Mouse (Mus musculus) limb, embryonic 12.5 days (tissue): ENCODE results near the gene 5830473C10Rik. TPM values are rescaled to one million over a fixed set of nuclear protein-coding genes. Genes with fewer than 3 reads are reported as not detected.

Experiments used
- ATAC-seq: fragments of 200-750 bp; cut with Nextera tagmentation; 2 replicates; pipeline ENCODE4 v1.8.0; 2017; ENCODE audit warnings: low read depth, moderate TSS enrichment; ENCODE audit not compliant: insufficient number of reproducible peaks, insufficient read depth, low FRiP score, low TSS enrichment
- H3K27ac ChIP-seq: fragments of 300-500 bp; sonication (generic); 2 replicates; pipeline ENCODE4 v1.5.1; 2016; ENCODE audit warnings: mild to moderate bottlenecking, moderate library complexity
- H3K27me3 ChIP-seq: fragments of 300-500 bp; sonication (generic); 2 replicates; pipeline ENCODE4 v1.6.1; 2016; ENCODE audit warnings: mild to moderate bottlenecking, moderate library complexity
- H3K36me3 ChIP-seq: fragments of 300-500 bp; sonication (generic); 2 replicates; pipeline ENCODE4 v1.6.1; 2016; ENCODE audit warnings: mild to moderate bottlenecking, moderate library complexity
- H3K4me1 ChIP-seq: fragments of 300-500 bp; sonication (generic); replicated peaks from 2 replicates; pipeline ENCODE4 v1.6.1; 2016
- H3K4me2 ChIP-seq: fragments of 300-500 bp; sonication (generic); 2 replicates; pipeline ENCODE4 v1.6.1; 2016; ENCODE audit warnings: mild to moderate bottlenecking, moderate library complexity
- H3K4me3 ChIP-seq: fragments of 300-500 bp; sonication (generic); replicated peaks from 2 replicates; pipeline ENCODE4 v1.5.1; 2016; ENCODE audit warnings: mild to moderate bottlenecking
- H3K9ac ChIP-seq: fragments of 300-500 bp; sonication (generic); replicated peaks from 2 replicates; pipeline ENCODE4 v1.6.1; 2016; ENCODE audit warnings: mild to moderate bottlenecking, moderate library complexity
- H3K9me3 ChIP-seq: fragments of 300-500 bp; sonication (generic); 2 replicates; pipeline ENCODE4 v1.6.1; 2016; ENCODE audit warnings: mild to moderate bottlenecking, moderate library complexity
- WGBS: fragments of 180-500 bp; shearing (Covaris S2); methylation state at CpG from one replicate; pipeline ENCODE4 v1.1.7; 2016; 5-methylcytosine and 5-hydroxymethylcytosine counted together
- polyA plus RNA-seq: library from polyadenylated mRNA; unstranded; fragments of >200 nt; fragmentation: Nextera tagmentation; extraction: Ambion mirVana; gene quantifications from 2 replicates; pipeline ENCODE4 v1.2.1, GENCODE M21; 2016

The 5830473C10Rik gene
- not detected in 2 replicates for polyA plus RNA-seq

GRCm38 (mm10) chr5:90560743-90561142 is at the start of gene 5830473C10Rik:
5830473C10Rik (plus strand) TSS chr5:90561107.
- no peaks in the 10 kb centered on the region for H3K27me3 ChIP-seq
- no peak within 1 kb of the TSS for H3K4me3 ChIP-seq
- H3K4me2 ChIP-seq = no peak within 1 kb of the TSS
- no peaks in the 10 kb centered on the region for H3K9me3 ChIP-seq
- ATAC-seq = no peak
- WGBS = 88% methylated on average over 6 of the region's 6 CpGs
- H3K4me1 ChIP-seq = no peaks in the 10 kb centered on the region
- no peak within 1 kb of the TSS for H3K27ac ChIP-seq
- no peaks in the 10 kb centered on the region for H3K36me3 ChIP-seq
- H3K9ac ChIP-seq = no peak within 1 kb of the TSS

DNA sequence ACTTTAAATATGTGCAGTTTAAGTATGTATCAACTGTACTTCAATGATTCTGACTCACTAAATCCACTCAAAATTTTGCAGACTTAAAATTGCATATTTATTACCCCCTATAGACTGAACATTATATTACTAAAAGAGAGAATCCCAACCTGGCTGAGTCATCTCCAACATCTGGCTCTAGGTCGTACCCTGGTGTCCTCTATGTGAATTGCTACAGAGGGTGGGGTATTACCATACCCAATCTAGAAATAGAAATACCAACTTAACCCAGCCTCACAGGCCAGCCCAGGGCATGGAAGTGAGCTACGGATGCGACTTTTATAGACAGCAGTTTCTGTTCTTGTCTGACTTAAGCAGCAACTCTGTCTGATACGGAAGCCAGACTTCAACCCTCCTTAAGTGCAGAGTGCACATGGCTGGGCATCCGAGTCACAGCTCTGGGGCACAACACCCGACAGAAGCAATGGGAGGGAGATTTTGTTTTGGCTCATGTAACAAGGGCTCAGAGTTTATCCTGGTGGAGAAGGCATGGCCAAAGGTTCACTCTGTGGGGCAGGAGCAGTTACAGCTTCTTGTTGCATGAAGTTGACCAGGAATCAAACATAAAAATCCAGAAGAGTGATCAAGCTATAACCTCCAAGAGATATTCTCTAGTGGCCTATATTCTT is 48.5 kb upstream of the 5830473C10Rik start:
- 81% methylated on average over 6 of the region's 6 CpGs for WGBS
- no peak for ATAC-seq

DNA sequence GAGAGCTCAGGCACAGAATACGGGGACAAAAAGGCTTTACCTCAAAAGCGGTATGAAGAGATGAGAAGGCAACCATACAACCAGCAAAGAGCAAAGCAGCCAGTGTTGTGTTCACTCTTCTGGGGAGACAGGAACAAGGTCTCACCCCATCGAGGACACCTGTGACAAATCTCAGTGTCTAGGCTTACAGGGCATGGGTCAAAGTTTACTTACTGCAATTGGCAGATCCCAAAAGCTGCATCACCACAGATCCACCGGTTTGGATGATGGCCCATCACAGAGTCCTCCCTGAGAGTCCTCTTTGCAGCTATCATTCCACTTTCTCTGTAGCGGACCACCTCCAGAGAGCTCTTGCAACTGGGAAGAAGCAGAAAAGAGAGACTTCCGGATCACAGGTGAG is 45.3 kb upstream of the 5830473C10Rik start:
- ATAC-seq = no peak
- Histone ChIP-seq H3K36me3 (no peaks in the 10 kb centered on the region), H3K9me3 (no peaks in the 10 kb centered on the region), H3K4me2 (no peak overlapping the region), H3K4me3 (no peak overlapping the region), H3K27me3 (no peaks in the 10 kb centered on the region), H3K4me1 (no peaks in the 10 kb centered on the region), H3K27ac (no peak overlapping the region), H3K9ac (no peak overlapping the region)
- WGBS = 88% methylated on average over 6 of the region's 6 CpGs

More for the DNA sequence above, 48.5 kb upstream of the 5830473C10Rik start:
- Histone ChIP-seq H3K9me3 (no peaks in the 10 kb centered on the region), H3K4me1 (no peaks in the 10 kb centered on the region), H3K27ac (no peak overlapping the region), H3K4me2 (no peak overlapping the region), H3K4me3 (no peak overlapping the region), H3K27me3 (no peaks in the 10 kb centered on the region), H3K36me3 (no peaks in the 10 kb centered on the region), H3K9ac (no peak overlapping the region)

- Histone ChIP-seq H3K4me1 (no peaks in the 10 kb centered on the region), H3K4me3 (no peak within 1 kb of the TSS), H3K27me3 (no peaks in the 10 kb centered on the region), H3K9me3 (no peaks in the 10 kb centered on the region), H3K27ac (no peak within 1 kb of the TSS), H3K4me2 (no peak within 1 kb of the TSS), H3K9ac (no peak within 1 kb of the TSS), H3K36me3 (no peaks in the 10 kb centered on the region)
- ATAC-seq = no peak
- 82% methylated on average over 6 of the region's 6 CpGs for WGBS
These were observed 42.4 kb upstream of the 5830473C10Rik start, which contains the start of gene Afm for GRCm38 (mm10) chr5:90518356-90519100. Afm (plus strand) TSS chr5:90518932.

GRCm38 (mm10) chr5:90551191-90551590 is 9.7 kb upstream of the 5830473C10Rik start:
- no peak overlapping the region for H3K4me3 ChIP-seq
- H3K27ac ChIP-seq = no peak overlapping the region
- H3K4me1 ChIP-seq = no peaks in the 10 kb centered on the region
- H3K4me2 ChIP-seq = no peak overlapping the region
- WGBS = 92% methylated on average over 8 of the region's 8 CpGs
- no peak overlapping the region for H3K9ac ChIP-seq
- no peaks in the 10 kb centered on the region for H3K9me3 ChIP-seq
- no peaks in the 10 kb centered on the region for H3K27me3 ChIP-seq
- no peaks in the 10 kb centered on the region for H3K36me3 ChIP-seq
- no peak for ATAC-seq

GRCm38 (mm10) chr5:90556052-90556451 is 4.9 kb upstream of the 5830473C10Rik start:
- no peak overlapping the region for H3K27ac ChIP-seq
- H3K4me2 ChIP-seq = no peak overlapping the region
- H3K4me1 ChIP-seq = no peaks in the 10 kb centered on the region
- no peak overlapping the region for H3K9ac ChIP-seq
- ATAC-seq = no peak
- H3K4me3 ChIP-seq = no peak overlapping the region
- H3K27me3 ChIP-seq = no peaks in the 10 kb centered on the region
- WGBS = 78% methylated on average over 3 of the region's 3 CpGs
- no peaks in the 10 kb centered on the region for H3K9me3 ChIP-seq
- no peaks in the 10 kb centered on the region for H3K36me3 ChIP-seq

- WGBS = 89% methylated on average over 11 of the region's 11 CpGs
- Histone ChIP-seq H3K36me3 (no peaks in the 10 kb centered on the region), H3K4me3 (no peak overlapping the region), H3K4me1 (no peaks in the 10 kb centered on the region), H3K4me2 (no peak overlapping the region), H3K9me3 (no peaks in the 10 kb centered on the region), H3K27me3 (no peaks in the 10 kb centered on the region), H3K9ac (no peak overlapping the region), H3K27ac (no peak overlapping the region)
- no peak for ATAC-seq
These were observed 891 bp downstream of the 5830473C10Rik start for GRCm38 (mm10) chr5:90561721-90562275.

GRCm38 (mm10) chr5:90562880-90563279 is 2.0 kb downstream of the 5830473C10Rik start:
- Histone ChIP-seq H3K27me3 (no peaks in the 10 kb centered on the region), H3K9ac (no peak overlapping the region), H3K4me3 (no peak overlapping the region), H3K36me3 (no peaks in the 10 kb centered on the region), H3K4me1 (no peaks in the 10 kb centered on the region), H3K9me3 (no peaks in the 10 kb centered on the region), H3K4me2 (no peak overlapping the region), H3K27ac (no peak overlapping the region)
- no peak for ATAC-seq
- 87% methylated on average over 4 of the region's 4 CpGs for WGBS

GRCm38 (mm10) chr5:90564161-90564560 is 3.3 kb downstream of the 5830473C10Rik start:
- WGBS = 90% methylated on average over 4 of the region's 4 CpGs
- no peak overlapping the region for H3K27ac ChIP-seq
- no peak overlapping the region for H3K4me3 ChIP-seq
- no peaks in the 10 kb centered on the region for H3K9me3 ChIP-seq
- H3K27me3 ChIP-seq = no peaks in the 10 kb centered on the region
- no peak overlapping the region for H3K4me2 ChIP-seq
- no peaks in the 10 kb centered on the region for H3K36me3 ChIP-seq
- no peaks in the 10 kb centered on the region for H3K4me1 ChIP-seq
- ATAC-seq = no peak
- no peak overlapping the region for H3K9ac ChIP-seq

GRCm38 (mm10) chr5:90565205-90565604 is 4.3 kb downstream of the 5830473C10Rik start:
- no peak overlapping the region for H3K27ac ChIP-seq
- no peak overlapping the region for H3K4me2 ChIP-seq
- no peaks in the 10 kb centered on the region for H3K36me3 ChIP-seq
- no peaks in the 10 kb centered on the region for H3K4me1 ChIP-seq
- H3K9ac ChIP-seq = no peak overlapping the region
- 82% methylated on average over 6 of the region's 6 CpGs for WGBS
- H3K27me3 ChIP-seq = no peaks in the 10 kb centered on the region
- no peak for ATAC-seq
- no peaks in the 10 kb centered on the region for H3K9me3 ChIP-seq
- H3K4me3 ChIP-seq = no peak overlapping the region

DNA sequence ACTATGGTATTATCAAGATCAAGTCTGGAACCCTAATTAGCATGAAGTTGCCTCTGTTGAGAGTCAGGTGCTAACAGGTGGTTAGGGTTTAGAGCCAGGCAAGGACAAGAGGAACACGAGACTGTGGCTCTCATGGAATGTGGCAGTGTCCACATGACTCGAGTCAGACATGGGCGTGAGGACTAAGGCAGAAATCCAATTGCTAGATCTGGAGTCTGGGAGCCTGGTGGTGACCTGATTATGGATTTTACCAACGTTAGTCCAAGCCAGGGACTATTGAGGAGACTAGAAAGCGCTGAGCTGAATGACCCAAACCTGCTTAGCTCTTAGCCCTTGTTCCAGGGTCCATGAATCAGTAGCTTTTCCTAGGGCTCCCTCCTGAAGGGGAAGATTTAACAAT is 6.9 kb downstream of the 5830473C10Rik start:
- no peak for ATAC-seq
- no peaks in the 10 kb centered on the region for H3K27me3 ChIP-seq
- no peaks in the 10 kb centered on the region for H3K9me3 ChIP-seq
- H3K9ac ChIP-seq = no peak overlapping the region
- 80% methylated on average over 5 of the region's 5 CpGs for WGBS
- H3K4me3 ChIP-seq = no peak overlapping the region
- H3K27ac ChIP-seq = no peak overlapping the region
- H3K4me2 ChIP-seq = no peak overlapping the region
- H3K4me1 ChIP-seq = no peaks in the 10 kb centered on the region
- H3K36me3 ChIP-seq = no peaks in the 10 kb centered on the region
